Mouse (Mus musculus): ENCODE data around the gene Ston1. TPM values are rescaled to one million over a fixed set of nuclear protein-coding genes. Genes with fewer than 3 reads are reported as not detected.

The Ston1 gene
- polyA plus RNA-seq, 1 experiment from 2014 or later: 3.4 TPM

DNA sequence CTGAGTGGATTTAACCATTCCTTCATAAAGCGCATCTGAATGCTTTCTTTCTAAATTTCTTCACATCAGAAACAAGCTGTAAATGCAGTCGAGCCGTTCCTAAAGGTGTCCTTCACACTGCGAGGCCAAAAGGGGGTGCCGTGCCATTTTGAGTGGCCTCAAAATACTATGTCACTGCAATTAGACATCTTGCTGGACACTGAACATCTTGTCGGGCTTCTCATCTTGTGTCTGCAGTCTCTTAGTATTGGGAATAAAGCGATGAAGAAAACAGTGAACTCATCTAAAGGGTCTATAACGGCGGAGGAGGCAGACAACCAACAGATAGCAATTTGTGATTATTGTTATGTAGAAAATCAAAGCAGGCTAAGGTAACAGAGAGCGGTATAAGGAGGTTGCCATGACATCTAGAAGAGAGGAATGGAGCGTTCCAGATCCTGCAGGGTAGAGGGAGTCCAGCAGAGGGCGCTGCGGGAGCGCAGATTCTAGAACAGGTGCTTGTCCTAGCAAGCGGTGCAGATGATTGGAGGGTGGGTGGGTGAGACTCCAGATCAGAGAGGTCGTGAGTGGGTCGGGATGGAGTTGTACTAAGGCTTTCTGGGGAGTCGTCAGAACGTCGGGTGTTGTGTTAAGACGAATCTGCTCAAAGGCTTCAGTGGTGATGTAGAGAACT, 55.4 kb downstream of the Ston1 start:
- Histone ChIP-seq H3K27ac (ENCODE audit: low read depth, low read length) (no peak overlapping the region), H3K36me3 (ENCODE audit: control insufficient read depth, insufficient read depth, low read length) (no peaks in the 10 kb centered on the region), H3K4me3 (ENCODE audit: low read depth, low read length) (no peak overlapping the region), H3K9ac (ENCODE audit: low read length) (no peak overlapping the region), H3K27me3 (ENCODE audit: control insufficient read depth, insufficient read depth, low read length) (no peaks in the 10 kb centered on the region; the same call in 1 of the 2 replicates), H3K9me3 (ENCODE audit: control insufficient read depth, low read length) (no peaks in the 10 kb centered on the region), H3K4me2 (ENCODE audit: low read depth, low read length, severe bottlenecking) (no peak overlapping the region), H3K4me1 (replicated peaks; ENCODE audit: control insufficient read depth, insufficient read depth, low read length) (no peaks in the 10 kb centered on the region)
- WGBS: 21% methylated on average over 21 of the region's 21 CpGs
- ATAC-seq (replicated peaks; ENCODE audit: low FRiP score) (peak; percentile 80), DNase-seq (ENCODE audit: low spot score) (peak; percentile 91)

DNA sequence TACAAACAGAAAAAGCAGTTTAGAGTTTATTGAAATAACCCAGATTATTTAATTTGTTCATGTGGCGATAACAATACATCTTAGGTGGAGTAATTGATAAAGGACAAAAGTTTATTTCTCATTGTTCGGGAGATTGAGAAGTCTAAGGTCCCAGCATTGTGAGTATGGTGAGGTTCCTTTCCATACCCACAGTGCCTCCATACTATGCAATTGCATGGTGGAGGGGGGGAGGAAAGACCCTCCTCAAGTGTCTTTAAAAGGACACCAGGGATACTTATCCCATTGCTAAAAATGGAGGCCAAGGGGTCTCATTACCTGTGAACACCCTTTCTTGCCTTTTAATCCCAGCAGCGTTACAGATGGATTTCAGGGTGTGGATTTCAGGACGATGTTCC, 55.9 kb downstream of the Ston1 start:
- Histone ChIP-seq H3K4me1 (replicated peaks; ENCODE audit: control insufficient read depth, insufficient read depth, low read length) (no peaks in the 10 kb centered on the region), H3K4me2 (ENCODE audit: low read depth, low read length, severe bottlenecking) (no peak overlapping the region), H3K4me3 (ENCODE audit: low read depth, low read length) (no peak overlapping the region), H3K9me3 (ENCODE audit: control insufficient read depth, low read length) (no peaks in the 10 kb centered on the region), H3K9ac (ENCODE audit: low read length) (no peak overlapping the region), H3K36me3 (ENCODE audit: control insufficient read depth, insufficient read depth, low read length) (no peaks in the 10 kb centered on the region), H3K27ac (ENCODE audit: low read depth, low read length) (no peak overlapping the region), H3K27me3 (ENCODE audit: control insufficient read depth, insufficient read depth, low read length) (no peaks in the 10 kb centered on the region; the same call in 1 of the 2 replicates)
- DNase-seq (ENCODE audit: low spot score): no peak
- ATAC-seq (replicated peaks; ENCODE audit: low FRiP score): peak; percentile 31; the same call in 1 of the 2 replicates
- WGBS: 81% methylated on average over 4 of the region's 4 CpGs

DNA sequence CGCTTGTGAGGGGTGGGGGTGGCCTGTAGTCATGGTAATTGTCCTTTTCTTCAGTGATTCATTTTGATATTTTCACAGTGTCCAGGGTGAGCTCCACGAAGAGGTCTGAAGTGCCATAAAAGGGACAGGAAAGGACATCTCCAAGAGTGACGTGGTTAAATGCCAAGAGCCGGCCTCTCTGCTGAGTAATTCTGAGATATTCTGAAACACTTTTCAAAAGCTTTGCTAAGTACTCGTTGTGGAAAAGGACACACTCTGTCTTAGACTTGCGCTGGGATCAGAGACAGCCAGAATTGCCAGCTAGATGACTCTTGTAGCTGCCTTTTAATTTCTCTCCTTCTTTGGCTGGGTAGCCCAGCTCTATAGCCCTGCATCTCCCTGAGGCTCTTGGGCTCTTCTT, 61.0 kb downstream of the Ston1 start:
- H3K4me2 ChIP-seq (ENCODE audit: low read depth, low read length, severe bottlenecking): no peak overlapping the region
- no peaks in the 10 kb centered on the region for H3K4me1 ChIP-seq (replicated peaks; ENCODE audit: control insufficient read depth, insufficient read depth, low read length)
- no peak overlapping the region for H3K4me3 ChIP-seq (ENCODE audit: low read depth, low read length)
- no peaks in the 10 kb centered on the region for H3K36me3 ChIP-seq (ENCODE audit: control insufficient read depth, insufficient read depth, low read length)
- 80% methylated on average over 6 of the region's 6 CpGs for WGBS
- ATAC-seq (replicated peaks; ENCODE audit: low FRiP score) (no peak), DNase-seq (ENCODE audit: low spot score) (no peak)
- H3K27ac ChIP-seq (ENCODE audit: low read depth, low read length): no peak overlapping the region
- no peaks in the 10 kb centered on the region for H3K27me3 ChIP-seq (ENCODE audit: control insufficient read depth, insufficient read depth, low read length)
- H3K9me3 ChIP-seq (ENCODE audit: control insufficient read depth, low read length): no peaks in the 10 kb centered on the region
- no peak overlapping the region for H3K9ac ChIP-seq (ENCODE audit: low read length)

DNA sequence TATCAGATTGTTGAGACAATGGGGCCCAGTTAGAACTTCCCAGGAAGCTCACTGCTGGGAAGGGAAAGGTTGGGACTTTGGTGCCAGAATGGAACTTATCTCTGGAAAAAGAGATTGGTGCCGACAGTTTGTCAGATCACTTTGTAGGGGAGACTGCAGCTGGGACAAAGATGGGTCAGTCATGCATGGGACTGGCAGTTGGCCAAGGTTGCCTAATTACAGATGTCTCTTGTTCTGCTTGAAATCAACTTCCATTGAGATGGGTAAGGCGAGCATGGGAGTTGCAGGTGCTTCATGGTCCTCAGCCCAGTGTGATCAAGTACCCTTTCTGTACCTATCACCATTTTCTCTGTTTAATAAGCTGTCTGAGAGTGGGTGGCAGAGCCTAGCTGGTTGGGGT, 68.6 kb downstream of the Ston1 start:
- no peak for DNase-seq (ENCODE audit: low spot score)
- 66% methylated on average over 2 of the region's 2 CpGs for WGBS
- Histone ChIP-seq H3K9ac (ENCODE audit: low read length) (no peak overlapping the region), H3K27ac (ENCODE audit: low read depth, low read length) (no peak overlapping the region), H3K4me1 (replicated peaks; ENCODE audit: control insufficient read depth, insufficient read depth, low read length) (0 out of 2 replicates have a peak, but pooled peaks cover 1% of the 10 kb centered on the region), H3K36me3 (ENCODE audit: control insufficient read depth, insufficient read depth, low read length) (no peaks in the 10 kb centered on the region), H3K4me2 (ENCODE audit: low read depth, low read length, severe bottlenecking) (no peak overlapping the region), H3K27me3 (ENCODE audit: control insufficient read depth, insufficient read depth, low read length) (peaks cover 15% of the 10 kb centered on the region), H3K4me3 (ENCODE audit: low read depth, low read length) (no peak overlapping the region), H3K9me3 (ENCODE audit: control insufficient read depth, low read length) (no peaks in the 10 kb centered on the region)
- no peak for ATAC-seq (replicated peaks; ENCODE audit: low FRiP score)

DNA sequence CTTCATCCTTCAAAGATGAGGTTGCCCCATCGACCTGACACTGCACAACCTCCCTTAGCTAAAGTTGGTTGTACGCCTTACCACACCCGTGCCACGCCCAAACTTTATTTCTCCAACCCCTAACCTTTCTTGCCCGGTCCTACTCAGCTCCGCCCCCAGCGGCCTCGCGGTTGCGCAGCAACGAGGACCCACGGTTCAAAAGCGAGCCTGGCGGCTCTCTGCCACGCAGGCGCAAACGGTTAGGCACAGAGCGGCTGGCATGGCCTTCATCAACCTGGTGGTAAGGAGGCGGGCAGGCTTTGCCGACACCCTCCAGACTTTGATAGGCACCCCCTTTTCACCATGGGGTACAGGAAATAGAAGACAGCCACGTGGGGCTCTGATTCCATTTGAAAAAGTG, 71.0 kb downstream of the Ston1 start, which contains the start of gene Gtf2a1l:
Gtf2a1l (plus strand) TSS at position 209 of the 400 bp plus-strand sequence.
- Histone ChIP-seq H3K9me3 (ENCODE audit: control insufficient read depth, low read length) (no peaks in the 10 kb centered on the region), H3K4me1 (replicated peaks; ENCODE audit: control insufficient read depth, insufficient read depth, low read length) (0 out of 2 replicates have a peak, but pooled peaks cover 1% of the 10 kb centered on the region), H3K27me3 (ENCODE audit: control insufficient read depth, insufficient read depth, low read length) (peaks cover 16% of the 10 kb centered on the region), H3K4me2 (ENCODE audit: low read depth, low read length, severe bottlenecking) (peak within 1 kb of the TSS; percentile 29; the same call in 1 of the 2 replicates), H3K4me3 (ENCODE audit: low read depth, low read length) (no peak within 1 kb of the TSS), H3K9ac (ENCODE audit: low read length) (no peak within 1 kb of the TSS), H3K27ac (ENCODE audit: low read depth, low read length) (no peak within 1 kb of the TSS), H3K36me3 (ENCODE audit: control insufficient read depth, insufficient read depth, low read length) (no peaks in the 10 kb centered on the region)
- 25% methylated on average over 21 of the region's 21 CpGs for WGBS
- DNase-seq (ENCODE audit: low spot score) (peak; percentile 74), ATAC-seq (replicated peaks; ENCODE audit: low FRiP score) (peak; percentile 70)

DNA sequence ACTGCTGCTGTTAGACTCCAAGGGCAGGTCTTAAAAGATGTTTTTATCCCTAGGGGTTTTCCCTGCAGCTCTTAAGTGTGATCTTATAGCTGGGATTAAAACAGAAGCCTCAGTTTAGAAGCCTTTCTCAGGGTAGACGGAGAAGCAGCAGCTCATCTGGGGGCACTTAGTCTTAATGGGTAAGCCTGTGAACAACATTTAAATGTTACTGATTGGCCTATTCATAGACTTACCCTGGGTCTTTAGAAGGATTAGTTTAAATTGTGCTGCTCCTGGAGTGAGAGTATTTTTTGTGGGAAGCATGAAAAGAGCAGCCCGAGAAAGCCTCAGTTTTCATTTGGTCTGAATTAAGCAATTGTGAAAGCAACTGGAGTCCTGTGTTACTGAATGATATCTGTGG, 72.4 kb downstream of the Ston1 start:
- WGBS: 4% methylated on average over 2 of the region's 2 CpGs
- H3K4me3 ChIP-seq (ENCODE audit: low read depth, low read length): no peak overlapping the region

DNA sequence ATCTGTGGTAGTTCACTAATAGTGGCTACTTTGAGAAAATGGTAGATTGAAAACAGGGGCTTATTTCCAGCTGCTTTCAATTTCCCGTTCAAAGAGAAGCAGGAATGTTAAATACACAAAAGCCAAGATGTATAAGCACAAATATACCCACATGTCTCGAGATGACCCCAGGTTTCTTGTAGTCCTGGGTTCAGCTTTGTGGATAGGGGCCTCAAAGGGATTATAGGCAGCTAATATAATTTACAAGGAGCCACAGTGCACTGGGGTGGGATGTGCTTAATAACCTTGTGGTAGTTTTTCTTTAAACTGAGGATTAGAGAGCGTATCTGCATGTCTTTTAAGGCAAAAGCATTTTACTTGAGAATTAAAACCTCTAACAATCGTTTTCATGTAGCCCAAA, 73.3 kb downstream of the Ston1 start:
- Histone ChIP-seq H3K9ac (ENCODE audit: low read length) (no peak overlapping the region), H3K36me3 (ENCODE audit: control insufficient read depth, insufficient read depth, low read length) (no peaks in the 10 kb centered on the region), H3K4me3 (ENCODE audit: low read depth, low read length) (no peak overlapping the region), H3K27me3 (ENCODE audit: control insufficient read depth, insufficient read depth, low read length) (peaks cover 19% of the 10 kb centered on the region), H3K27ac (ENCODE audit: low read depth, low read length) (no peak overlapping the region), H3K4me2 (ENCODE audit: low read depth, low read length, severe bottlenecking) (no peak overlapping the region), H3K4me1 (replicated peaks; ENCODE audit: control insufficient read depth, insufficient read depth, low read length) (0 out of 2 replicates have a peak, but pooled peaks cover 1% of the 10 kb centered on the region), H3K9me3 (ENCODE audit: control insufficient read depth, low read length) (no peaks in the 10 kb centered on the region)
- no peak for ATAC-seq (replicated peaks; ENCODE audit: low FRiP score)
- DNase-seq (ENCODE audit: low spot score): no peak
- WGBS: 40% methylated on average over 4 of the region's 4 CpGs

More for the DNA sequence above, 72.4 kb downstream of the Ston1 start:
- Histone ChIP-seq H3K9ac (ENCODE audit: low read length) (no peak overlapping the region), H3K27ac (ENCODE audit: low read depth, low read length) (no peak overlapping the region), H3K4me2 (ENCODE audit: low read depth, low read length, severe bottlenecking) (no peak overlapping the region), H3K4me1 (replicated peaks; ENCODE audit: control insufficient read depth, insufficient read depth, low read length) (0 out of 2 replicates have a peak, but pooled peaks cover 1% of the 10 kb centered on the region), H3K9me3 (ENCODE audit: control insufficient read depth, low read length) (no peaks in the 10 kb centered on the region), H3K36me3 (ENCODE audit: control insufficient read depth, insufficient read depth, low read length) (no peaks in the 10 kb centered on the region), H3K27me3 (ENCODE audit: control insufficient read depth, insufficient read depth, low read length) (peaks cover 19% of the 10 kb centered on the region)
- DNase-seq (ENCODE audit: low spot score) (no peak), ATAC-seq (replicated peaks; ENCODE audit: low FRiP score) (peak; percentile 47)

DNA sequence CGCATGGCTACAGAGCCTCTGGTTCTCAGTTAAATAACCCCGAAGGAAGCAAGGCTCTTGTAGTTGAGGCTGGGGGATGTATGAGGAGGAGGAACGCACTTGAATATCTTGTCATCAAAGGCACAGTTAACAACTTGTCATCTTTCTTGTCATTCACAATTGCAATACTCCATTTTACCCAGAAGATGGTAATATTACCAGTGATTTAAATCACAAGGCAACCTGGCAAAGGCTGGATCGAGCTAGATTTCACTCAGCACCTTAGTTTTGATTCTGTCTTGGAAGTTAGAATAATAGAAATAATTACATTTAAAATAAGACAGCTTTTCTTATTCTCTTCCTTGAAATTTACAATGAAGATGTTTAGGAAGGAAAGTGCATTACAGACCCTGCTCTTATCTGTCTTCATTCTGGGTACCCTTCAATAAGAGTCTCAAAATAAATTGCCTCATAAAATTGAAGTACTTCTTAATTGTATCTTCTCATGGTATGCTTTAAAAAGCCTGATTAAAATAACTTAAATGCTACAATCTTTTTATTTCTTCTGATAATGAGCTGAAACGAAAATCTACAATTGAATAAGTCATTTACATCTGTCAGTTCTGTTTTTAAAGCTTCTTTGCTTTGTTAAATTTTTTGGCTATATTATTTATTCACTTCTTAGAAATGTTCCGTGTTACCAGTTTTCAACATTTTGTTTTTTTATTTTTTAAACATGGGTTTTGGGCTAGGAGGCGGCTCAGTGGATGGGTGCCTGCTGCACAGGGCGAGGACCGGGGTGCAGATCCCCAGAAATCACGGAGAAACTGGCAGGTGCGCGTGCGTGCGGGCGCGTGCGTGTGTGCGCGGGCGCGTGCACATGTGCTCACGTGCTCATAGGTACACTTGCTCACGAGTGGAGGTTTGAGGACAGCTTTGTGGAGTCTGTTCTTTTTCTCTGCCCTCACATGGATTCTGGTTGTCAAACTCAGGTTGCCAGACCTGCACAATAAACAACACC, 78.1 kb downstream of the Ston1 start:
- Histone ChIP-seq H3K9ac (ENCODE audit: low read length) (no peak overlapping the region), H3K36me3 (ENCODE audit: control insufficient read depth, insufficient read depth, low read length) (no peaks in the 10 kb centered on the region), H3K4me3 (ENCODE audit: low read depth, low read length) (no peak overlapping the region), H3K27me3 (ENCODE audit: control insufficient read depth, insufficient read depth, low read length) (peaks cover 9% of the 10 kb centered on the region), H3K9me3 (ENCODE audit: control insufficient read depth, low read length) (no peaks in the 10 kb centered on the region), H3K4me2 (ENCODE audit: low read depth, low read length, severe bottlenecking) (no peak overlapping the region), H3K27ac (ENCODE audit: low read depth, low read length) (no peak overlapping the region), H3K4me1 (replicated peaks; ENCODE audit: control insufficient read depth, insufficient read depth, low read length) (no peaks in the 10 kb centered on the region)
- DNase-seq (ENCODE audit: low spot score) (no peak), ATAC-seq (replicated peaks; ENCODE audit: low FRiP score) (no peak)
- WGBS: 92% methylated on average over 23 of the region's 23 CpGs
